Mouse (Mus musculus) neural tube, embryonic 15.5 days (tissue): ENCODE measurements around the gene Asb3. TPM values are rescaled to one million over a fixed set of nuclear protein-coding genes. Genes with fewer than 3 reads are reported as not detected.

Experiments
- ATAC-seq: fragments of 200-750 bp; cut with Nextera tagmentation; 2 replicates; pipeline ENCODE4 v1.8.0; 2017; ENCODE audit warnings: mild to moderate bottlenecking, moderate TSS enrichment, moderate library complexity; ENCODE audit not compliant: low FRiP score
- H3K27ac ChIP-seq: fragments of 300-500 bp; sonication (generic); replicated peaks from 2 replicates; pipeline ENCODE4 v1.5.1; 2015; ENCODE audit warnings: mild to moderate bottlenecking, inconsistent platforms
- H3K27me3 ChIP-seq: fragments of 300-500 bp; sonication (generic); replicated peaks from 2 replicates; pipeline ENCODE4 v1.6.1; 2015; ENCODE audit warnings: inconsistent platforms
- H3K36me3 ChIP-seq: fragments of 300-500 bp; sonication (generic); 2 replicates; pipeline ENCODE4 v1.6.1; 2015; ENCODE audit warnings: inconsistent platforms
- H3K4me1 ChIP-seq: fragments of 300-500 bp; sonication (generic); 2 replicates; pipeline ENCODE4 v1.6.1; 2015; ENCODE audit warnings: inconsistent platforms
- H3K4me2 ChIP-seq: fragments of 300-500 bp; sonication (generic); 2 replicates; pipeline ENCODE4 v1.6.1; 2015; ENCODE audit warnings: inconsistent platforms, mild to moderate bottlenecking, moderate library complexity
- H3K4me3 ChIP-seq: fragments of 300-500 bp; sonication (generic); replicated peaks from 2 replicates; pipeline ENCODE4 v1.5.1; 2015; ENCODE audit warnings: mild to moderate bottlenecking, inconsistent platforms
- H3K9ac ChIP-seq: fragments of 300-500 bp; sonication (generic); replicated peaks from 2 replicates; pipeline ENCODE4 v1.6.1; 2015; ENCODE audit warnings: mild to moderate bottlenecking, inconsistent platforms
- H3K9me3 ChIP-seq: fragments of 300-500 bp; sonication (generic); replicated peaks from 2 replicates; pipeline ENCODE4 v1.6.1; 2016; ENCODE audit warnings: inconsistent platforms
- WGBS: fragments of 180-500 bp; shearing (Covaris S2); methylation state at CpG from one replicate; pipeline ENCODE4 v1.1.7; 2015; ENCODE audit warnings: mixed read lengths; 5-methylcytosine and 5-hydroxymethylcytosine counted together
- polyA plus RNA-seq: library from polyadenylated mRNA; unstranded; fragments of >200 nt; fragmentation: Nextera tagmentation; extraction: Ambion mirVana; gene quantifications from 2 replicates; pipeline ENCODE4 v1.2.1, GENCODE M21; 2015

Gene Asb3
- polyA plus RNA-seq, 1 experiment from 2014 or later: 28.3 TPM

DNA sequence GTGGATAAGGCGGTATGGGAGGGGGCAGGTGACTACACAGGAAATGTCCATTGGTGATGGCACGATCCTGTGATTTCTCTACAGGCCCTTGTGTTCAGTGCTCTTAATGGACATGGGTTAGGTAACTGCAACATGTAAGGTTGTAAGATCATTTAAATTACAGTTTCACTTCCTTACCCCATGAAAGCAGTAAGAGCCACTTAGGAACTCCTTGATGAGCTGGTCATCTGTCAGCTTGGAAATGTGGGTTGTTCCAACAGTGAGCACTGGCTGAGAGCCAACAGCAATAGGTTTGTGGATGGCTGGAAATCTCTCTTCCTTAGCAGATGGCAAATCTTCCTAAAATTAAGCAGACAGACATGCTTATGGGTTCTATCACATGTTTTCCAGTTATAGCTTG is 58.3 kb downstream of the Asb3 start:
- Histone ChIP-seq H3K9me3 (no peaks in the 10 kb centered on the region), H3K9ac (no peak overlapping the region)

DNA sequence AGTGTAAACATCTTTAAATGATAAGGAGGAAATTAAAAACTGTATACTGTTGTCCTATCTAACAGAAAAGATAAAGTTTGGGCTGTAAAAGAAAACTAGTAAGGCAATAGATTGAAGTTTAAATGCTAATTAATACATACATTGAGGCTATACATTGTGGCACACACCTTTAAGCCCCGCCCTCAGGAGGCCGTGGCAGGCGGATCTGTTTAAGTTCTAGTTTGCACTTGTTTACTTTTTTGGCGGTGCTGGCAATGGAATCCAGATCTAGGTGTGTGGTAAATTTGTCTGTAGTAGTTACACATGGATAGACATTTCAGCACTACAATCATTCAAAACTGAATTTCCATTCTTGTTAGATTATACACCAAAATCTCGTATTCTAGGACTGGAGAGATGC is 67.6 kb downstream of the Asb3 start:
- Histone ChIP-seq H3K36me3 (peaks cover 39% of the 10 kb centered on the region), H3K27ac (no peak overlapping the region), H3K4me3 (peak overlapping the region; percentile 89), H3K9ac (peak overlapping the region; percentile 85), H3K9me3 (peaks cover 6% of the 10 kb centered on the region; the same call in 1 of the 2 replicates), H3K4me1 (peaks cover 17% of the 10 kb centered on the region), H3K4me2 (peak overlapping the region; percentile 63), H3K27me3 (no peaks in the 10 kb centered on the region)
- WGBS: 71% methylated on average over 5 of the region's 5 CpGs
- ATAC-seq: no peak

More for the DNA sequence above, 58.3 kb downstream of the Asb3 start:
- ATAC-seq: no peak
- Histone ChIP-seq H3K36me3 (peaks cover 62% of the 10 kb centered on the region), H3K4me2 (no peak overlapping the region), H3K4me1 (no peaks in the 10 kb centered on the region), H3K27ac (no peak overlapping the region), H3K27me3 (no peaks in the 10 kb centered on the region), H3K4me3 (no peak overlapping the region)
- 95% methylated on average over 2 of the region's 2 CpGs for WGBS

DNA sequence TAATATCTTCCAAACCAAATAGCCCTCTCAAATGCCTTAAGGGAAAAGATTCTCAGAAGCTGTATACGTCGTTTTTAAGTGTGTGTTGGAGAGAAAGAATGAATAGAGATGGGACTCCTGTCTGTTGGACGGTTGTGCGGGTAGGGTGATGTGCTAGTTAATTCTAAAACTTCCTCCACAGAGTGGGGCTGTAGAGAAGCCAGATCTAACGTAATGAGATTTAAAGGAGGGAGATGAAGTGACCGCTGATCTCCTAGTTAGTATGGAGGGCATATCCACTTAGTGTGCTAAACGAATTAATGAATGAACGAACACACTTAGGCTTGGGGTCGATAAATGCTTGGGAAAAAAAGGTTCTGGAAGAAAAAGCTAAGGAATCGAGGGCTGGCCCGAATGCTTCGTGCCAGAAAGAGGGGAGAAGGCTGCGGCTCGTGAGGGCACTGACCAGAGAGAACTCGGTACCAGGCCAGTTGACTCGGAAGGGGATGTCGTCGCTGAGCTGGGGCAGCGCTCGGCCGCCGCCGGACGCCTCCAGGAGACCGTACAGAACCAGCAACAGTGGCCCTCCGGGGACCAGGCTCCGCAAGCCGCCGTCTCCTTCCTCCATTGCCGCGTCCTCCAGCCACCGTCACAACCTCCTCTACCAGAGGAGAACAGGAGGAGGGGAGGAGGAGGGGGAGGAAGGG is 68.4 kb downstream of the Asb3 start:
- Histone ChIP-seq H3K27ac (peak overlapping the region; percentile 86), H3K9me3 (peaks cover 6% of the 10 kb centered on the region; the same call in 1 of the 2 replicates), H3K4me3 (peak overlapping the region; percentile 89), H3K27me3 (no peaks in the 10 kb centered on the region), H3K36me3 (peaks cover 35% of the 10 kb centered on the region), H3K4me2 (peak overlapping the region; percentile 63), H3K9ac (peak overlapping the region; percentile 85), H3K4me1 (peaks cover 17% of the 10 kb centered on the region)
- peak; percentile 94 for ATAC-seq
- under 1% methylated on average over 27 of the region's 32 CpGs for WGBS

DNA sequence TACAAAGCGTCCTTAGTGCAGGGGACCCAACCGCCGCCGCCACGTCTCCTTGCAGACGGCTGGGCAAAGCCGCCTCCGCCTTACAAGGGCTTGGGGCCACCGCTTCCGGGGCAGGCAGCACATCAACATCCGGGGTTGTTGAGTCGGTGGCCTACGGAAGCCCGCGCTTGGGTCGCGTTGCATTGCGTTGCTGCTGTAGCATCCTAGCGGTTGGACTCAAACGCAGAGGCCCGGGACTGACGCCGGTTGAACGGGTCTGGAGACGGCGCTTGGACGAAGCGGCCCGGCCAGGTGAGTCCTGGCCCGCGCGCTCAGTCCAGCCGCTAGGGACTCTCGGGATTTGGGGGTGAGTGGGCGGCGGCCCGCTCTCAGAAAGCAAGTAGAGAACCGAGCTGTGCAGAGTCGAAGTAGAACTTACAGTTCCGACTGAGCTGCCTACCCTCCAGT is 69.1 kb downstream of the Asb3 start, which contains the start of gene Erlec1:
TSS of gene Erlec1 (minus strand) at position 57 of the 447 bp plus-strand sequence.
- under 1% methylated on average over 40 of the region's 40 CpGs for WGBS
- peaks cover 29% of the 10 kb centered on the region for H3K36me3 ChIP-seq
- peak; percentile 99 for ATAC-seq

DNA sequence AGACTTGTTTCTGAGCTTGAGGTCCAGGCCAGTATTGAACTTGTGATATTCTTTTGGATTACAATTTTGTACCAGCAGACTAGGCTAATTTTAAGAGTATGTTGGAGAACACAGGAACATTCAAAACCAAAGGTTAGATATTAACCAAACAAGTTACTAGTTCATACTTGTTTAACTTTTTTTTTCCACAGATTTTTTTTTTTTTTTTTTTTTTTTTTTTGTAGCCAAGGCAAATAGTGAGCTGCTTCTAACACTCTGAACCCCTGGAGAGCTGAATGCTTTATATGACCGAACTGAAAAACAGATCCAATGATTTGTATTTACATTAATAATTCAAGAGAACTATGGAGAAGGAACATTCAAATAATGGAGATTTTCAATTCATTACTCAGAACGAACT is 100.0 kb downstream of the Asb3 start:
- peak overlapping the region; percentile 66; the same call in 1 of the 2 replicates for H3K4me3 ChIP-seq
- peak overlapping the region; percentile 61 for H3K4me2 ChIP-seq
- no peak for ATAC-seq
- WGBS: 38% methylated on average over 2 of the region's 2 CpGs
- no peak overlapping the region for H3K9ac ChIP-seq
- H3K4me1 ChIP-seq: peaks cover 10% of the 10 kb centered on the region
- no peaks in the 10 kb centered on the region for H3K36me3 ChIP-seq
- H3K9me3 ChIP-seq: no peaks in the 10 kb centered on the region
- no peaks in the 10 kb centered on the region for H3K27me3 ChIP-seq
- no peak overlapping the region for H3K27ac ChIP-seq

More for the DNA sequence above, 69.1 kb downstream of the Asb3 start, which contains the start of gene Erlec1:
- Histone ChIP-seq H3K4me1 (peaks cover 17% of the 10 kb centered on the region), H3K27me3 (no peaks in the 10 kb centered on the region), H3K9me3 (peaks cover 12% of the 10 kb centered on the region; the same call in 1 of the 2 replicates), H3K4me2 (peak within 1 kb of the TSS; percentile 83), H3K9ac (peak within 1 kb of the TSS; percentile 85), H3K4me3 (peak within 1 kb of the TSS; percentile 89), H3K27ac (peak within 1 kb of the TSS; percentile 86)

DNA sequence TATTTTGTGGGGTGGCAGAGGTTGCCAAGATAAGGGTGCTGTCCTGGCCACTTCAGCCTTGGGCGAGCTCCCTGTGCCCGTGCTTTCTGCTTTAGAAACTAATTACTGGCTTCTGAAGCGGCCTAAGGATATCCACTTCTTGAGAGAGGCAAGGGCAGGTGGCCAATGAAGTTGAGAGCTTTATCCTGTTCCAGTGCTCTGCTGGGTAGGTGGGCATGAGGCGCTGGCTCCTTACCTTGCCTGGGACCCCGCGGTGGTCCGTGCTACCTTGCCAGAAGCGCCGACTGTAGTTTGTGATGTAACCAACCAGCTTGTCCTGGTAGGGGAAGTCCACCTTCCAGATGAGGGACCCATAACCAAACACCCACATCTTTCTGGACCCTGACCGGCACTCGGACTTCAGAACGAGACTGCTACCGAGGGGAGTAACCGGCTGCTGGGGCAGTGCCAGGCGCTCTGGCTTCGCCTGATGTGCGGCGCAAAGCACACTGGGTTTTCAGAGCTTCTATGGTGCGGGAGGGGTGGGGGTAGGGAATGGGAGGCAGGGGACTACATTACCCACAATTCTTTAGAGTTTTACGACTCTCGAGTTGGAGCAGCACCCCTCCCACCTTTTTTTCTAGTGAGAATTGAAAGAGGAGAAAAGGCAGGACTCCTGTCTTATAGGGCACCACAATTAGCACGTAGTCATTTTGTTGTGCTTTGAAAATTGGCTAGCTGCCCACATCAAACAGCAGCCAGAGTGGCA is 100.8 kb downstream of the Asb3 start, which contains the start of gene Chac2:
TSS of gene Chac2 (minus strand) at position 474 of the 748 bp plus-strand sequence.
- Histone ChIP-seq H3K4me1 (peaks cover 10% of the 10 kb centered on the region), H3K9ac (peak within 1 kb of the TSS; percentile 72), H3K4me3 (peak within 1 kb of the TSS; percentile 66), H3K27ac (peak within 1 kb of the TSS; percentile 84), H3K9me3 (no peaks in the 10 kb centered on the region), H3K27me3 (no peaks in the 10 kb centered on the region), H3K36me3 (no peaks in the 10 kb centered on the region), H3K4me2 (peak within 1 kb of the TSS; percentile 61)
- WGBS: under 1% methylated on average over 22 of the region's 22 CpGs
- ATAC-seq: peak; percentile 99

DNA sequence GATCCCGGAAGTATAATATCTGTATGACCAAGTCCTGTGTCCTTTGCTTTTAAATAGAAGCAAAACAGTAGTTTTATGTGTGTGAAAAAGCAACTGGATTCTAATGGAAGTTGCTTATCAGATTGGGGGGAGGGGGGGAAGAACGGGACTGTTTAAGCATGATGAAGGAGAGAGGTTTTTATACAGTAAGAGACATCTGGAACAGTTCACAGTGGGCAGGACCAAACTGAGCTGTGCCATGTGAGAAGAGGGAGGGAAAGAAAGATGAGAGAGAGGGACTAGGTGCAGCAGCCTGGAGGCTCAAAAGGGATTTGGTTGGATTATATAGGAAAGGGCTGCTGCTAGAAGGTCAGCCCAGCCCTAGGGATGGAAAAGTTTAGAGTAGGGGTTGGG is 101.4 kb downstream of the Asb3 start:
- peak overlapping the region; percentile 72 for H3K9ac ChIP-seq
- no peaks in the 10 kb centered on the region for H3K36me3 ChIP-seq
- H3K4me2 ChIP-seq: peak overlapping the region; percentile 61
- peak; percentile 83 for ATAC-seq
- no peaks in the 10 kb centered on the region for H3K27me3 ChIP-seq
- peaks cover 10% of the 10 kb centered on the region for H3K4me1 ChIP-seq
- H3K27ac ChIP-seq: peak overlapping the region; percentile 84
- WGBS: 2% methylated on average over 2 of the region's 2 CpGs
- no peaks in the 10 kb centered on the region for H3K9me3 ChIP-seq
- peak overlapping the region; percentile 66 for H3K4me3 ChIP-seq

DNA sequence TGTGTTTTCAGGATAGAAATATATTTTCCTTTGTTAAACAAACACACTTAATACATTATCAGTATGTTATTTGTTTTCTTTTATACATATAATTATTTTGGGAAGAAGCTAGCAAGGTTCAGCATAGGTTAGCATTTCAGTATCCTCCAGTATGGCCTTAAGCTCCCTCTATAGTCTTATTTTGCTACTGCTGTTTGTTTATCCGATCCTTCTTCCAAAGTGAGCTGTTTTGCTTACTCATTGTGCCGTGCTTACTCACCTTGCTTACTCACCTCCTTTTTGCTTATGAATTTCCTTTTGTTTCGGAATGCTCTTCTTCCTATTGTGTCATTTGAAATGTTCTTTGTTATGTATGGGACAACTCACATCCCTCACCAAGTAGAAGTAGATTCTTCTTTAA is 111.5 kb downstream of the Asb3 start:
- Histone ChIP-seq H3K9ac (no peak overlapping the region), H3K4me1 (no peaks in the 10 kb centered on the region), H3K4me2 (no peak overlapping the region), H3K27ac (no peak overlapping the region), H3K9me3 (no peaks in the 10 kb centered on the region), H3K4me3 (no peak overlapping the region), H3K27me3 (no peaks in the 10 kb centered on the region), H3K36me3 (no peaks in the 10 kb centered on the region; the same call in 1 of the 2 replicates)
- 86% methylated on average over 3 of the region's 3 CpGs for WGBS
- ATAC-seq: no peak

DNA sequence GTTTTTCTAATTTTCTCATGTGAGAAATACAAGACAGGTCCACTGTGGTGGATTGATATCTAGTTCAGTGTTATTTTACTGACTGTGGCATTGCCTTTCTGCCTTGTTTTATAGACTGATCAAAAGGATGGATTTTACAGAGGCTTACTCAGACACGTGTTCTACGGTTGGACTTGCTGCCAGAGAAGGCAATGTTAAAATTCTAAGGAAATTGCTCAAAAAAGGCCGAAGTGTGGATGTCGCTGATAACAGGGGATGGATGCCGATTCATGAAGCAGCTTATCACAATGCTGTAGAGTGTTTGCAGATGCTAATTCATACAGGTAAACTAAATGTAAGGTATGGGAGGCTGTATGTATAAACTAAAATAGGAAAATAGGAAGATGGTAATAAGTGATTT is 113.0 kb downstream of the Asb3 start:
- no peak overlapping the region for H3K4me2 ChIP-seq
- no peaks in the 10 kb centered on the region for H3K27me3 ChIP-seq
- H3K4me3 ChIP-seq: no peak overlapping the region
- no peak for ATAC-seq
- no peak overlapping the region for H3K27ac ChIP-seq
- no peaks in the 10 kb centered on the region for H3K9me3 ChIP-seq
- no peak overlapping the region for H3K9ac ChIP-seq
- H3K36me3 ChIP-seq: no peaks in the 10 kb centered on the region; the same call in 1 of the 2 replicates
- WGBS: 91% methylated on average over 5 of the region's 5 CpGs
- H3K4me1 ChIP-seq: no peaks in the 10 kb centered on the region

DNA sequence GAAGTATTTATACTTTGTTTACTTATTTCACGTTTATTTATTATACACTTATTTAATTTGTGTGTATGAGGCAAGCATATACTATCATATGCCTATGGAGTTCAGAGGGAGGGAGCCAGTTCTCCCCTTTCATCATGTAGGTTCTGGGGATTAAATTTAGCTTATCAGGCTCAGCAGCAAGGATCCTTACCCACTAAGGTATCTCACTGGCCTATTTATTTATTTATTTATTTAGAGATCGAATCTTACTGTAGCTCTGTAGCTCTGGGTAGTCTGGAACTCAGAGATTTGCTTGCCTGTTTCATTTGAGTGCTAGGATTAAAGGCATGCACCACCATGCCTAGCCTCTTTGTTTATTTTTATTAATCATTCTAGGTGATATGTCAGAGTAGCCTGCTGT is 113.5 kb downstream of the Asb3 start:
- no peak overlapping the region for H3K4me2 ChIP-seq
- no peaks in the 10 kb centered on the region; the same call in 1 of the 2 replicates for H3K36me3 ChIP-seq
- H3K4me1 ChIP-seq: no peaks in the 10 kb centered on the region
- H3K9me3 ChIP-seq: no peaks in the 10 kb centered on the region
- no peaks in the 10 kb centered on the region for H3K27me3 ChIP-seq
- H3K9ac ChIP-seq: no peak overlapping the region
- H3K4me3 ChIP-seq: no peak overlapping the region
- no peak overlapping the region for H3K27ac ChIP-seq
- 88% methylated on average over 2 of the region's 2 CpGs for WGBS
- ATAC-seq: no peak

DNA sequence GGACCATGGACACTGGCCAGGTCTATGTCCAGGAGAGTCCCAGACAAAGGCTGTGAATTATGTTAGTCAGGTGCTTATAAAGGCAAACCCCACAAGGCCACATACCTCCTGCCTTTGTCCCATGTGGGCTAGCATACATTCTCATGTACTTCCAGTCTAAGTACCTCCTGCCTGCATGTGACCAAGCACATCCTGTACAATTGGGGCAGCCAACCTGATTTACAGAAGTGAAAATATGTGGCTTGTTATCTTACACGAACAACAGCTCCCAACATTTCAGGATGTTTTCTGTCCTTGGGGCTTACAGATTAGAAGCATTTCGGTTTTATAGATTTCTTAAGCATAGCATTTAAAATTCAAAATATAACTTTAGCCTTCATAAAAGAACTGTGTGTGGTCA is 114.8 kb downstream of the Asb3 start:
- H3K36me3 ChIP-seq: no peaks in the 10 kb centered on the region; the same call in 1 of the 2 replicates
- no peak overlapping the region for H3K4me2 ChIP-seq
- H3K27ac ChIP-seq: no peak overlapping the region
- H3K9ac ChIP-seq: no peak overlapping the region
- H3K4me3 ChIP-seq: no peak overlapping the region
- 91% methylated on average over 2 of the region's 2 CpGs for WGBS
- ATAC-seq: no peak
- H3K27me3 ChIP-seq: no peaks in the 10 kb centered on the region
- no peaks in the 10 kb centered on the region for H3K9me3 ChIP-seq
- H3K4me1 ChIP-seq: no peaks in the 10 kb centered on the region
